Mouse (Mus musculus) splenic B cell, adult 2 months (primary cell): ENCODE data around the gene B3gat3.
"Not testable (repeated sequence)": the region's sequence is repeated elsewhere in the genome, so short reads cannot be mapped to it uniquely, and the experiment has no call there.

Source experiments
- DNase-seq: peaks from one replicate; pipeline ENCODE4 v3.0.0-alpha.2; 2011; ENCODE audit warnings: low read depth, low spot score
- H3K27me3 ChIP-seq: 2 replicates; pipeline ENCODE4 v1.6.1; 2012; ENCODE audit warnings: mild to moderate bottlenecking, low read length, moderate library complexity, mixed read lengths; ENCODE audit not compliant: control insufficient read depth, poor library complexity, insufficient read depth, severe bottlenecking
- H3K36me3 ChIP-seq: 2 replicates; pipeline ENCODE4 v1.6.1; 2012; ENCODE audit warnings: mild to moderate bottlenecking, low read length, moderate library complexity, mixed read lengths; ENCODE audit not compliant: control insufficient read depth, poor library complexity, insufficient read depth, severe bottlenecking

The B3gat3 gene

GRCm38 (mm10) chr19:8920073-8920736 lies at the start of gene B3gat3:
TSS of gene B3gat3 (plus strand) at chr19:8920374.
- H3K27me3 ChIP-seq = no peaks in the 10 kb centered on the region
- DNase-seq = peak; percentile 76
- peaks cover 3% of the 10 kb centered on the region for H3K36me3 ChIP-seq

- not testable (repeated sequence) for H3K27me3 ChIP-seq, DNase-seq, H3K36me3 ChIP-seq
These were observed 49.8 kb upstream of the B3gat3 start for GRCm38 (mm10) chr19:8870381-8870780.

GRCm38 (mm10) chr19:8870838-8871237 lies 49.3 kb upstream of the B3gat3 start:
- Histone ChIP-seq H3K36me3 (peaks cover 6% of the 10 kb centered on the region), H3K27me3 (no peaks in the 10 kb centered on the region)
- DNase-seq = no peak

- H3K36me3 ChIP-seq = peaks cover 6% of the 10 kb centered on the region
- H3K27me3 ChIP-seq = no peaks in the 10 kb centered on the region
- DNase-seq = peak; percentile 94
These were observed 48.6 kb upstream of the B3gat3 start, which contains the start of gene Ubxn1 for GRCm38 (mm10) chr19:8871267-8872186. TSS of gene Ubxn1 (plus strand) at chr19:8871496.

- Histone ChIP-seq H3K27me3 (no peaks in the 10 kb centered on the region), H3K36me3 (peaks cover 6% of the 10 kb centered on the region)
- DNase-seq = no peak
These were observed 47.8 kb upstream of the B3gat3 start for GRCm38 (mm10) chr19:8872266-8872840.

GRCm38 (mm10) chr19:8875031-8875430 lies 45.1 kb upstream of the B3gat3 start:
- H3K27me3 ChIP-seq = no peaks in the 10 kb centered on the region

GRCm38 (mm10) chr19:8880311-8881033 lies 39.7 kb upstream of the B3gat3 start, which contains the start of gene Uqcc3:
TSS of gene Uqcc3 (minus strand) at chr19:8880923.
- no peaks in the 10 kb centered on the region for H3K27me3 ChIP-seq
- peaks cover 1% of the 10 kb centered on the region for H3K36me3 ChIP-seq

More at GRCm38 (mm10) chr19:8875031-8875430, 45.1 kb upstream of the B3gat3 start:
- DNase-seq = no peak
- peaks cover 4% of the 10 kb centered on the region for H3K36me3 ChIP-seq

GRCm38 (mm10) chr19:8881034-8881392 lies 39.2 kb upstream of the B3gat3 start:
- no peak for DNase-seq
- H3K36me3 ChIP-seq = no peaks in the 10 kb centered on the region; the same call in 1 of the 2 replicates
- no peaks in the 10 kb centered on the region for H3K27me3 ChIP-seq

More at GRCm38 (mm10) chr19:8880311-8881033, 39.7 kb upstream of the B3gat3 start, which contains the start of gene Uqcc3:
- peak; percentile 90 for DNase-seq

GRCm38 (mm10) chr19:8883616-8884015 lies 36.6 kb upstream of the B3gat3 start, which contains the start of the genes Lbhd1 and Gm49403:
TSS of gene Lbhd1 (plus strand) at chr19:8883732.
TSS of gene Gm49403 (plus strand) at chr19:8883930.
- Histone ChIP-seq H3K36me3 (no peaks in the 10 kb centered on the region), H3K27me3 (no peaks in the 10 kb centered on the region)
- no peak for DNase-seq

- Histone ChIP-seq H3K27me3 (no peaks in the 10 kb centered on the region), H3K36me3 (0 out of 2 replicates have a peak, but pooled peaks cover 2% of the 10 kb centered on the region)
- no peak for DNase-seq
These were observed 33.1 kb upstream of the B3gat3 start for GRCm38 (mm10) chr19:8886916-8887584.

- Histone ChIP-seq H3K27me3 (no peaks in the 10 kb centered on the region), H3K36me3 (0 out of 2 replicates have a peak, but pooled peaks cover 2% of the 10 kb centered on the region)
- DNase-seq = no peak
These were observed 32.4 kb upstream of the B3gat3 start for GRCm38 (mm10) chr19:8887585-8888463.

- Histone ChIP-seq H3K27me3 (no peaks in the 10 kb centered on the region), H3K36me3 (0 out of 2 replicates have a peak, but pooled peaks cover 2% of the 10 kb centered on the region)
- DNase-seq = peak; percentile 96
These were observed 31.4 kb upstream of the B3gat3 start, which contains the start of the genes 1810009A15Rik and Gm49416 for GRCm38 (mm10) chr19:8888511-8889385. TSS of gene 1810009A15Rik (plus strand) at chr19:8888853. TSS of gene Gm49416 (plus strand) at chr19:8888926.
